Mouse (Mus musculus): Measurements from ENCODE around the gene Disp1.

Disp1 gene

GRCm38 (mm10) chr1:183200926-183201325 is 20.4 kb downstream of the Disp1 start:
- DNase-seq (ENCODE audit: low spot score), result no peak

- DNase-seq (ENCODE audit: low spot score), result no peak
Observed at GRCm38 (mm10) chr1:183194763-183195162, 26.6 kb downstream of the Disp1 start.

- no peak for DNase-seq (ENCODE audit: low spot score)
Observed at GRCm38 (mm10) chr1:183194151-183194550, 27.2 kb downstream of the Disp1 start.

- DNase-seq (ENCODE audit: low spot score), result no peak
Observed at GRCm38 (mm10) chr1:183191398-183191797, 29.9 kb downstream of the Disp1 start.

GRCm38 (mm10) chr1:183190456-183190855 is 30.9 kb downstream of the Disp1 start:
- DNase-seq (ENCODE audit: low spot score), result no peak

GRCm38 (mm10) chr1:183189014-183189662 is 32.2 kb downstream of the Disp1 start:
- DNase-seq (ENCODE audit: low spot score), result no peak

GRCm38 (mm10) chr1:183188115-183189013 is 33.0 kb downstream of the Disp1 start:
- DNase-seq (ENCODE audit: low spot score), result no peak

GRCm38 (mm10) chr1:183185560-183185959 is 35.8 kb downstream of the Disp1 start:
- no peak for DNase-seq (ENCODE audit: low spot score)

- DNase-seq (ENCODE audit: low spot score), result no peak
Observed at GRCm38 (mm10) chr1:183184681-183185080, 36.6 kb downstream of the Disp1 start.

- no peak for DNase-seq (ENCODE audit: low spot score)
Observed at GRCm38 (mm10) chr1:183183565-183183964, 37.8 kb downstream of the Disp1 start.

- DNase-seq (ENCODE audit: low spot score), result no peak
Observed at GRCm38 (mm10) chr1:183182641-183183414, 38.5 kb downstream of the Disp1 start.

GRCm38 (mm10) chr1:183181030-183181395 is 40.3 kb downstream of the Disp1 start:
- DNase-seq (ENCODE audit: low spot score), result no peak

GRCm38 (mm10) chr1:183180301-183181029 is 40.9 kb downstream of the Disp1 start:
- no peak for DNase-seq (ENCODE audit: low spot score)

- no peak for DNase-seq (ENCODE audit: low spot score)
Observed at GRCm38 (mm10) chr1:183179316-183179715, 42.0 kb downstream of the Disp1 start.

- DNase-seq (ENCODE audit: low spot score), result no peak
Observed at GRCm38 (mm10) chr1:183175236-183175635, 46.1 kb downstream of the Disp1 start.

- no peak for DNase-seq (ENCODE audit: low spot score)
Observed at GRCm38 (mm10) chr1:183171095-183171494, 50.2 kb downstream of the Disp1 start.

GRCm38 (mm10) chr1:183168465-183168864 is 52.9 kb downstream of the Disp1 start:
- DNase-seq (ENCODE audit: low spot score), result no peak

- DNase-seq (ENCODE audit: low spot score), result no peak
Observed at GRCm38 (mm10) chr1:183167776-183168175, 53.5 kb downstream of the Disp1 start.

GRCm38 (mm10) chr1:183166700-183167099 is 54.6 kb downstream of the Disp1 start:
- DNase-seq (ENCODE audit: low spot score), result no peak

GRCm38 (mm10) chr1:183164648-183165071 is 56.7 kb downstream of the Disp1 start:
- no peak for DNase-seq (ENCODE audit: low spot score)

GRCm38 (mm10) chr1:183164190-183164580 is 57.1 kb downstream of the Disp1 start:
- no peak for DNase-seq (ENCODE audit: low spot score)
